Mouse (Mus musculus): Measurements from ENCODE around the gene Samm50. TPM values are rescaled to one million over a fixed set of nuclear protein-coding genes. Genes with fewer than 3 reads are reported as not detected.
"Not testable (repeated sequence)": the region's sequence is repeated elsewhere in the genome, so short reads cannot be mapped to it uniquely, and the experiment has no call there.

The Samm50 gene
- 87.8 and 94.7 TPM in 2 replicates for polyA plus RNA-seq (2016; fragmentation: Nextera tagmentation; extraction: Ambion mirVana)

DNA sequence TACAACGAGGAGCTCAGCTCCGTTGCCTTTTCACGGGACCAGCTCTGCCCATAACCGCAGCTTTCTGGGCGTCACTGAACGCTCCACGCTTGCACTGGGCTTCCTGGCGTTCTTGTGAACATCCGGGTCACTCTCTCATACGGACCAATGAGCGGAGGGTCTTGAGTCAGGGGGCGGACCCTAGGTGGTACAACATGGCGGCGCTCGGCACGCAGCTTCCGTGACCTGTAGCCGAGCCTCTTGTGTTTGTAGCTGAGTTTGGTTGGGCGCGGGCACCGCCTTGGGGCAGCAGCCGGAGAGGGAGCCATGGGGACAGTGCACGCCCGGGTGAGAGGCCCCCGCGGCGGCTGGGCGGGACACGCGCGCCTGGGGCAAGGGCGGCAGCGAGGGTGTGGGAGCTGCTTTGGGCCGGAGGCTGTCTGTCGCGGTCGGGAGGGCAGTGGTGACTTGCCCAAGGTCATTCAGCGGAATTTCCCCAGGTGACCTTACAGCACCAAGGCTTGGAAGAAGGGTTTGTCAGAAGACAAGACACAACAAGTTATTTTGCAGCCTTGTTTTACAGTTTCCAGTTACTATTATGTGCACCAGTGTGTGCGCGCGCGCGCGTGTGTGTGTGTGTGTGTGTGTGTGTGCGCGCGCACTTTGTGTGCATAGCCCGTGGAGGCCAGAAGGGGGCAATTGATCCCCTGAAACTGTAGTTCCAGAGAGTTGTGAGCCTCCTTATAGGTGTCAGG is at the start of gene Samm50:
Gene Samm50, plus strand, starts transcription at position 184 of the 734 bp plus-strand sequence.
- 4% methylated on average over 48 of the region's 48 CpGs for WGBS
- peak; percentile 97 for ATAC-seq (ENCODE audit: low FRiP score)

DNA sequence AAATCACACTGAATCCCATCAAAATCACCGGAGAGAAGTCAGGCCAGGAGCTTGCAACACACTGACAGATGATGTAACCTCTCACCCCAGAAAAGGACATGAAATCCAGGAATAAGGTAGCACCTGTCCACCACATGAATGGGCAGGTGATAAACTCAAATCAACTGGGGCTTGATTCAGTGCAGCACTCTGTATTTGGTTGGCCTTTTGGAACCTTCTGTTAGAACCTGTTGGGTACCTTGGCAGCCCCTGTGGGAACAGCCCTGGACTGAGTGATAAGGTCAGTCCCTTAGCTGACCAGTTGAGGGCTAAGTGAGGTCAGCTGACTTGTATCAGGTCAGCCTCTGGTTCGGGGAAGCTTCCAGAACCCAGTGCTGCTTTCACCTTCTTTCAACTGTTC is 35.9 kb upstream of the Samm50 start:
- no peak for ATAC-seq (ENCODE audit: low FRiP score)
- H3K4me3 ChIP-seq, result no peak overlapping the region
- no peaks in the 10 kb centered on the region for H3K36me3 ChIP-seq
- no peak overlapping the region for H3K9ac ChIP-seq
- H3K9me3 ChIP-seq (replicated peaks), result no peaks in the 10 kb centered on the region
- H3K27ac ChIP-seq, result no peak overlapping the region
- no peaks in the 10 kb centered on the region for H3K4me1 ChIP-seq
- no peaks in the 10 kb centered on the region for H3K27me3 ChIP-seq
- H3K4me2 ChIP-seq (replicated peaks), result no peak overlapping the region
- 89% methylated on average over 2 of the region's 2 CpGs for WGBS

More for the DNA sequence above, at the start of gene Samm50:
- H3K36me3 ChIP-seq, result peaks cover 18% of the 10 kb centered on the region
- H3K9ac ChIP-seq, result peak within 1 kb of the TSS; percentile 65
- H3K9me3 ChIP-seq (replicated peaks), result no peaks in the 10 kb centered on the region
- H3K4me1 ChIP-seq, result peaks cover 13% of the 10 kb centered on the region
- no peaks in the 10 kb centered on the region for H3K27me3 ChIP-seq
- H3K27ac ChIP-seq, result peak within 1 kb of the TSS; percentile 79
- peak within 1 kb of the TSS; percentile 71 for H3K4me3 ChIP-seq
- H3K4me2 ChIP-seq (replicated peaks), result peak within 1 kb of the TSS; percentile 75

DNA sequence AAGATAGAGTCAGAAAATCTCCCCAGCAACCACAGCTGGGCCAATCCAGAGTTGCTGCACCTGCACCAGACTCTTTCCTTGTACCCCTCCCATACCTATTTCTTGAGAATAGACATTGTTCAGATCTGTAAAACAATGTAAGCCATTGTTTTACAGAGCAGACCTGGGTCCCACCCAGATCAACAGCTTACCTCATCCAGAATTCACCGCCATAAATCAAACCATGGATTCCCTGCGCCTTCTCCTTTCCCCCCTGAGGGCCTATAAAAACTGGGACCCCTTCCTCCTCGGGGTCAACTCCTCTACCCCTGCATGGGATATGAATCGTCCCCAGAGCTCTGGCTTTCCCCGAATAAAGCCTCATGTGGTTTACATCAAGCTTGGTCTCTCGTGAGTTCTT is 34.5 kb upstream of the Samm50 start:
- not testable (repeated sequence) for H3K27me3 ChIP-seq, H3K9ac ChIP-seq
- WGBS, result 86% methylated on average over 6 of the region's 6 CpGs

DNA sequence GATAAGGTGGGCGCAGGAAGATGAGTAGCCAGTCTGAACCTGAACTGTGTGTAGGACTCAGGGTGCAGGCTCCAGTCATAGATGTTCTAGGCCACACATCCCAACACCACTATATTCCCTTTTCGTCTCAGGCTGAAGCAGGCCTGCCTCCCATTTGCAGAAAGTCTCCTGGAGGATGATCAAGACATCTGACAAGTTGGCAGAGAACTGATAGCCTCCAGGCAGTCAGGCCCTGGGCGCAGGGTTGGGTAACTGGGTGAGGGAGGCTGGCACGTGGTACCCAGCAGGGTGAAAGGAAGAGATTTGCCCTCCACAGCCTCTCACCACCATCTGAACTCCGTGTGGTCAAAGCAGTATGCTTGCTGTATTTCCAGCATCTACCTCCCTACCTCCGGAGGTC is 30.2 kb upstream of the Samm50 start:
- H3K4me2 ChIP-seq (replicated peaks), result no peak overlapping the region
- 85% methylated on average over 6 of the region's 6 CpGs for WGBS
- H3K9me3 ChIP-seq (replicated peaks), result no peaks in the 10 kb centered on the region
- no peak overlapping the region for H3K9ac ChIP-seq
- no peaks in the 10 kb centered on the region for H3K36me3 ChIP-seq
- no peaks in the 10 kb centered on the region for H3K27me3 ChIP-seq
- no peak overlapping the region for H3K27ac ChIP-seq
- 0 out of 2 replicates have a peak, but pooled peaks cover under 1% of the 10 kb centered on the region for H3K4me1 ChIP-seq
- no peak for ATAC-seq (ENCODE audit: low FRiP score)
- no peak overlapping the region for H3K4me3 ChIP-seq

More for the DNA sequence above, 34.5 kb upstream of the Samm50 start:
- not testable (repeated sequence) for H3K4me3 ChIP-seq; H3K36me3 ChIP-seq; H3K4me2 ChIP-seq (replicated peaks); H3K4me1 ChIP-seq; ATAC-seq (ENCODE audit: low FRiP score); H3K9me3 ChIP-seq (replicated peaks); H3K27ac ChIP-seq

DNA sequence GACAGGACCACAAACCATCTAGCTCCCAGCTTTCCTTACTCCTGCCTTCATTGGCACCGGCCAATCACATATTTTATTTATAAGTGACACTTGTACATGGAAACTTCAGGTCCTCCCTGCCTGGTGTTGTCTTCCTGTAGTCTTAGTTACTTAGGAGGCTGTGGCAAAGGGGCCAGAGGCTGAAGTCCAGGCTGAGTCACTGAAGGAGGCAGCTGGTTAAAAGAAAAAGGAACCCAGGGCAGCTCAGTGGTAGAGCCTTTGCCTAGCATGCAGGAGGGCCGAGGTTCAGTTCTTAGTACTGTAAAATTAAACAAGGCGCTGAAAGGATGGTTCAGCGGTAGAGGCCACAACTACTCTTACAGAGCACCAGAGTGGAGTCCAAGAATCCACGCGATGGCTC is 25.2 kb upstream of the Samm50 start:
- no peak for ATAC-seq (ENCODE audit: low FRiP score)
- Histone ChIP-seq H3K27ac (no peak overlapping the region), H3K27me3 (peaks cover 15% of the 10 kb centered on the region), H3K4me1 (peaks cover 13% of the 10 kb centered on the region), H3K36me3 (no peaks in the 10 kb centered on the region), H3K9me3 (replicated peaks) (no peaks in the 10 kb centered on the region), H3K4me3 (no peak overlapping the region), H3K9ac (no peak overlapping the region), H3K4me2 (replicated peaks) (peak overlapping the region; percentile 98; the same call in 1 of the 2 replicates)
- WGBS, result 71% methylated on average over 6 of the region's 6 CpGs

DNA sequence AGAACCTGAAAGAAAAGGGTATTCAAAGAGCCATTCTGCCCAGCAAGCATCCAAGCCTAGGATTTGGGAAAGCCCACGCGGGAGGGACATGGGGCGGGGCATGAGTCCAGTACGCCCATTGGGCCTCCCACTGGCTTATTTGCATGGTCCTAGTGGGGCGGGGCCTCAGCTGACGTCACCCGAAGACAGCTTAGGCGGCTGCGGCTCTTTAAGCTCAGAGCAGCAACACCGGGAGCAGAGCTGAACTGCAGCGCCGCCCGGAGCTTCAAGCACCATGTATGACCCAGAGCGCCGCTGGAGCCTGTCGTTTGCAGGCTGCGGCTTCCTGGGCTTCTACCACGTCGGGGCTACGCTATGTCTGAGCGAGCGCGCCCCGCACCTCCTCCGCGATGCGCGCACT is 24.4 kb upstream of the Samm50 start, which contains the start of gene Pnpla3:
Gene Pnpla3, plus strand, starts transcription at position 238 of the 400 bp plus-strand sequence.
- H3K9me3 ChIP-seq (replicated peaks), result no peaks in the 10 kb centered on the region
- peak within 1 kb of the TSS; percentile 98 for H3K4me2 ChIP-seq (replicated peaks)
- H3K4me3 ChIP-seq, result peak within 1 kb of the TSS; percentile 56
- ATAC-seq (ENCODE audit: low FRiP score), result peak; percentile 97
- WGBS, result 0% methylated on average over 28 of the region's 28 CpGs
- H3K9ac ChIP-seq, result peak within 1 kb of the TSS; percentile 69
- peaks cover 13% of the 10 kb centered on the region for H3K4me1 ChIP-seq
- no peaks in the 10 kb centered on the region for H3K36me3 ChIP-seq
- H3K27me3 ChIP-seq, result peaks cover 15% of the 10 kb centered on the region
- H3K27ac ChIP-seq, result peak within 1 kb of the TSS; percentile 49

DNA sequence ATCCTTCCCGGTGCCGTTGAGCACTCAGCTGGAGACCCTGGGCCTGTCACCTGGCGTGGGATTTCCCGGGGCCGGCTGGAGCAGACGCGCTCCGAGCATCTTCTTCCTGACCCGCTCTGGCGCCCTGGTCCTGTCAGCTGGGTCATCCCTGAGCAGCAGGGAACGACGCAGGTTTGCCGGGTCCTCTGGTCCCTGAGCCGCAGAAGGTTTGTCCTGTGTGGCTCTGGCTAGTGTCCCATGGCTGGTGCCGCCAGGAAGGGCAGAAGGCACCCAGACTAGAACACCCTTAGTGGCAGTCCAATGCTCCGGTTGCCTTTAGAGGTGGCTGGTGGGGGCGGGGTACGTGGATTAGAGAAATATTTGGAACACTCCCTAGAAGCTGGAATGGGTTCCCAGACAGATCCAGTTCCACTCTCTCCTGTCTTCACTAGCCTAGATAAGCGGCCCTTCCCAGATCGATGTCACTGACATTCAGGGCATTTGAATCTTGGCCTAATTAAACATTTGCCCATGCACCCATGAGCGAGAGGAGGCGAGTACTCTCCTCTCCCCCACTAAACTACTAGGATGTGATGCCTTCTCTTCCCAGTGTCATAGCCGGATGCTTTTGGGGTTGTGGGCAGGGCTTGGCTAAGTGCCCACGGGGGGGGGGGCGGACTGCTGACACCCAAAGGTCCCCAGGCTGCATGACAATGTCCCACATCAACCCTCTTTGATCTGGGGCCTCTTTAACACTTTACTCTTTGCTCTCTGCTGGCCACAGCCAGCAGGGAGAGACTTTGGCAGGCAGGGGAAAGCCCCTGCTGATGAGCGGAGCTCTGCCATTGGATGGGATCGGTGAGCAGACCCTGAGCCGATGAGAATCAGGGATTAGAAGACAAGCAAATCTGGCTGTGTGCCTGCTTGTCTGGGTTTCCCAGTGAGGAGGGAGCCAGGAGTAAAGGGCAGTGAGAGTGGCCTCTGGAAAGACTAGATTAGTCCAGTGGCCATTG is 23.6 kb upstream of the Samm50 start:
- Histone ChIP-seq H3K4me2 (replicated peaks) (peak overlapping the region; percentile 98), H3K4me3 (peak overlapping the region; percentile 56), H3K4me1 (peaks cover 13% of the 10 kb centered on the region), H3K9me3 (replicated peaks) (no peaks in the 10 kb centered on the region), H3K27me3 (peaks cover 15% of the 10 kb centered on the region), H3K9ac (peak overlapping the region; percentile 69), H3K27ac (no peak overlapping the region), H3K36me3 (no peaks in the 10 kb centered on the region)
- WGBS, result 2% methylated on average over 28 of the region's 28 CpGs
- ATAC-seq (ENCODE audit: low FRiP score), result peak; percentile 65

DNA sequence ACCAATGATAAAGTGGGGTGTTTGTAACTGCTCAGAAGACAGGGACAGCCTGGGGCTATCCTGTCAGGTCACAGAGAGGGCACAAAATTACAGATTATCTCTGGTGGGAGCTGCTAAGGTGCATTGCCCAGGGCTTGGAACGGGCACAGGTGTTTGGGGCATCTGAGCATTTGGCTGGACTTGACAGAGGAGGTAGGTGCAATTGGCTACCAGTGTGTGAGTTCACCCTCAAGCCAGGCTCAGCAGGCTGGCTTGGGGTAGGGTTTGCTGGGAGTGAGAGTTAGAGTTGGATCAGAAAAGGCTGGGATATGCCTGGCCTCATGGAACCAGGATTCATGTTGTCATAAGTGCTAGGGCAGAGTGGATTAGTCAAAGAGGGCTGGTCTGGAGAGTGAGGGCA is 22.5 kb upstream of the Samm50 start:
- H3K27ac ChIP-seq, result no peak overlapping the region
- H3K4me1 ChIP-seq, result peaks cover 13% of the 10 kb centered on the region
- no peak overlapping the region for H3K9ac ChIP-seq
- H3K4me3 ChIP-seq, result no peak overlapping the region
- no peaks in the 10 kb centered on the region for H3K9me3 ChIP-seq (replicated peaks)
- H3K27me3 ChIP-seq, result peaks cover 15% of the 10 kb centered on the region
- H3K4me2 ChIP-seq (replicated peaks), result 0 out of 2 replicates have a peak overlapping the region, but pooled peaks have one; percentile 98
- H3K36me3 ChIP-seq, result no peaks in the 10 kb centered on the region
- WGBS, result 60% methylated on average over 1 of the region's 1 CpGs
- no peak for ATAC-seq (ENCODE audit: low FRiP score)

DNA sequence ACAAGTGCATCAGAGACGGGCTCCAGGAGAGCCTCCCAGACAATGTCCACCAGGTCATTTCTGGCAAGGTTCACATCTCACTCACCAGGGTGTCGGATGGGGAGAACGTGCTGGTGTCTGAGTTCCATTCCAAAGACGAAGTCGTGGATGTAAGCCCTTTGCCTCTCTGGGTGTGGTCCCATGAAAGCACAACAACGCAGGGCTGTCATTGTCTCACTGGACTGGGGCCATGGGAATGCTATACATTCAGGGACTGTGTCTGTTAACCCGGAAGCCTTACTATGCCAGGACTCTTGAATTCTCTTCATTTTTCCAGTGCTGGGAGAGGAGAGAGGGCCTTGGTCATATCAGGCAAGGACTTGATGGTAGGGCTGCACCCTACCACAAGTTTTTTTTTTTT is 20.9 kb upstream of the Samm50 start:
- H3K36me3 ChIP-seq, result no peaks in the 10 kb centered on the region
- H3K27me3 ChIP-seq, result peaks cover 15% of the 10 kb centered on the region
- H3K4me2 ChIP-seq (replicated peaks), result no peak overlapping the region
- no peak overlapping the region for H3K27ac ChIP-seq
- no peaks in the 10 kb centered on the region for H3K9me3 ChIP-seq (replicated peaks)
- ATAC-seq (ENCODE audit: low FRiP score), result no peak
- no peak overlapping the region for H3K9ac ChIP-seq
- no peak overlapping the region for H3K4me3 ChIP-seq
- 86% methylated on average over 7 of the region's 7 CpGs for WGBS
- peaks cover 13% of the 10 kb centered on the region for H3K4me1 ChIP-seq

DNA sequence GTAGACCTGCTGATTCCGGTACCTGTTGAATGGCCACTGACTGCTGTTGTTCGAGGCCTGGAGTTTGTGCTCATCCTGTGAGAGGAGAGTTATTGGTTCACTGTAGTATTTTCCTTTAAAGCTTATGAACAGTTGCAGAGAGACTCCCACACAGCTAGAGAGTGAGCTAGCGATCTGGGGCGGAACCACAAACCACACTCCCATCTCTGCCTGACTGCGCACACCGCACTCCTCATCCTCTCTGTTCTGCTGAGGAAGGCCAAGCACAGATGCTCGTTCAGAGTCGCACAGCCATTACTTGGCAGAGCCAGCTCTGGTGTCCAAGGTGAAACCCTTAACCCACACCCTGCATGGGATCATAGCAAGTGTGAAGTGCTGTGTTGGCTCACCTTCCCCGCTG is 13.3 kb upstream of the Samm50 start:
- H3K9ac ChIP-seq, result no peak overlapping the region
- 92% methylated on average over 9 of the region's 9 CpGs for WGBS
- no peak overlapping the region for H3K27ac ChIP-seq
- ATAC-seq (ENCODE audit: low FRiP score), result no peak
- H3K36me3 ChIP-seq, result no peaks in the 10 kb centered on the region
- no peak overlapping the region for H3K4me2 ChIP-seq (replicated peaks)
- no peaks in the 10 kb centered on the region for H3K4me1 ChIP-seq
- no peak overlapping the region for H3K4me3 ChIP-seq
- H3K27me3 ChIP-seq, result 0 out of 2 replicates have a peak, but pooled peaks cover 3% of the 10 kb centered on the region
- H3K9me3 ChIP-seq (replicated peaks), result no peaks in the 10 kb centered on the region

DNA sequence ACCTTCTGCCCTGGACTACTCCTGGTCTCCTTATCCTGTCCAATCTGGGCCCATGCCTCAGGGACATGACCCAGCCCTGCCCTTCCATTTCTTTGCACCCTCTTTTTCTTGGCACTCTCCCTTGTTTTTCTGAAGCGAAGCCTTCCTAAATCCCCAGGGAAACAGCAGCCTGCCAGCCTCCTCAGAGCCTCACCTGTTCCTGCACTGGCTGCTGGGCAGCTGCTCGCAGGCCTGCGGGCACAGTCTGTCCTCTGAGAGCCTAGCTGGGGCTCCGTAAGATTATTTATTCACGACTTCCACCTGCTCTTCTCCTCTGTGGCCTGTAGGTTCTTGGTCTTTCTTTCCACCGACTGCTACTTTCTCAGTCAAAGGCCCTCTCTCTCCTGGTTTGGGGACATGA is 10.0 kb upstream of the Samm50 start:
- H3K27ac ChIP-seq, result no peak overlapping the region
- no peak for ATAC-seq (ENCODE audit: low FRiP score)
- no peak overlapping the region for H3K9ac ChIP-seq
- 52% methylated on average over 6 of the region's 6 CpGs for WGBS
- no peaks in the 10 kb centered on the region for H3K36me3 ChIP-seq
- 0 out of 2 replicates have a peak, but pooled peaks cover 3% of the 10 kb centered on the region for H3K27me3 ChIP-seq
- H3K4me3 ChIP-seq, result no peak overlapping the region
- H3K4me1 ChIP-seq, result no peaks in the 10 kb centered on the region
- no peaks in the 10 kb centered on the region for H3K9me3 ChIP-seq (replicated peaks)
- no peak overlapping the region for H3K4me2 ChIP-seq (replicated peaks)

DNA sequence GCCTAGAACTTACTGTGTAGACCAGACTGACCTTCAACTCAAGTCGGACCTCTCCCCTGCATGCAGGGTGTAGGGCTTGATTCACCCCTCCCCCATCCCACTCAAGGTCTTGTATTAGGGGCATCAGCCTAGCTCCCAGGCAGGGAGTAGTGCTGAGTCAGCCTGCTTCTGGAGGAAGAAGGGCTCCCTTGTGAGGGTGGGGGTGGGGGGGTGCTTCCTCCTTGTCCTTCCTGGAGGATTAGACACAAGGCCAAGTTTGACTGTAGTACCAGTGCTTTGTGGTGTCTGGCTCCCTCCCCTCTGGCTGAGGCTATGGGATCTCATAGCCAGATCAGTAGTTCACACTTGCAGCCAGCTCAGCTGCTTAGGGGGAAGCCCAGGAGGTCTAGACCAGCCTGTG is 8.1 kb upstream of the Samm50 start:
- WGBS, result 46% methylated on average over 1 of the region's 1 CpGs
- H3K4me3 ChIP-seq, result no peak overlapping the region
- no peak overlapping the region for H3K4me2 ChIP-seq (replicated peaks)
- H3K36me3 ChIP-seq, result no peaks in the 10 kb centered on the region
- no peaks in the 10 kb centered on the region for H3K4me1 ChIP-seq
- H3K27ac ChIP-seq, result no peak overlapping the region
- H3K27me3 ChIP-seq, result 0 out of 2 replicates have a peak, but pooled peaks cover 3% of the 10 kb centered on the region
- no peak for ATAC-seq (ENCODE audit: low FRiP score)
- no peak overlapping the region for H3K9ac ChIP-seq
- no peaks in the 10 kb centered on the region for H3K9me3 ChIP-seq (replicated peaks)
